Mouse (Mus musculus): ENCODE data around the gene Tas2r121.
"Not testable (repeated sequence)": the region's sequence is repeated elsewhere in the genome, so short reads cannot be mapped to it uniquely, and the experiment has no call there.

The Tas2r121 gene

GRCm38 (mm10) chr6:132700907-132701306 lies at the start of gene Tas2r121:
Gene Tas2r121 (minus strand): TSS chr6:132701007.
- DNase-seq, result no peak

- no peak for DNase-seq
These were observed 49.4 kb upstream of the Tas2r121 start for GRCm38 (mm10) chr6:132750206-132750605.

- DNase-seq, result no peak
These were observed 37.1 kb upstream of the Tas2r121 start, which contains the start of gene Tas2r115 for GRCm38 (mm10) chr6:132737935-132738334. Gene Tas2r115 (minus strand): TSS chr6:132738035.

- DNase-seq, result no peak
These were observed 11.0 kb upstream of the Tas2r121 start, which contains the start of gene Tas2r122 for GRCm38 (mm10) chr6:132711828-132712227. Gene Tas2r122 (minus strand): TSS chr6:132711928.

- DNase-seq, result not testable (repeated sequence)
These were observed 9.2 kb downstream of the Tas2r121 start for GRCm38 (mm10) chr6:132691596-132691995.

GRCm38 (mm10) chr6:132656653-132657052 lies 44.2 kb downstream of the Tas2r121 start, which contains the start of gene Tas2r120:
Gene Tas2r120 (plus strand): TSS chr6:132656953.
- no peak for DNase-seq

- DNase-seq, result no peak
These were observed 49.4 kb downstream of the Tas2r121 start, which contains the start of gene A630073D07Rik for GRCm38 (mm10) chr6:132651426-132651825. Gene A630073D07Rik (minus strand): TSS chr6:132651526.

Data from kidney, adult 9 months (tissue).